ENCODE assay signal across 20 mouse cellular contexts in genomic region chr1:52565812-52566211, GRCm38 (mm10).
DNase-seq lines count a peak whose midpoint lies in the region; ATAC-seq lines count a peak whose summit lies in the region.
"Had no signal": no experiment of that assay in that cellular context is flagged by ENCODE, and none has a peak within 500 bp of the region (broad histone marks: within the 10 kb centered on the region; RNA-seq: fewer than 3 reads in every experiment).

No protein-coding gene starts in this region.

- ATAC-seq in CD4-positive, CD25-positive, alpha-beta regulatory T cell, adult 4 months: no peak
- ATAC-seq in heart, embryonic 14.5 days (ENCODE audit: insufficient number of reproducible peaks, insufficient read depth, low FRiP score, low read depth): no peak
- 0 out of 2 replicates have a peak, but pooled peaks have one; percentile 32 for ATAC-seq in common myeloid progenitor, adult 5-6 weeks (replicated peaks; ENCODE audit: low read depth, poor library complexity, severe bottlenecking)
- ATAC-seq: forebrain, embryonic 13.5 days; forebrain, postnatal 0 days; hindbrain, postnatal 0 days; intestine, embryonic 15.5 days had no signal

- H3K4me3 ChIP-seq in heart, embryonic 10.5 days: peak overlapping the region; percentile 33; the same call in 1 of the 2 replicates
- no peak overlapping the region for H3K4me3 ChIP-seq in heart, embryonic 14.5 days (ENCODE audit: control insufficient read depth in 1 of 2, insufficient read depth in 1 of 2, low read depth in 1 of 2, low read length in 2 of 2)
- H3K4me3 ChIP-seq: embryonic facial prominence, embryonic 10.5 days; forebrain, embryonic 13.5 days; hindbrain, embryonic 13.5 days; intestine, embryonic 15.5 days had no signal

- H3K9me3 ChIP-seq in heart, embryonic 10.5 days: no peaks in the 10 kb centered on the region
- H3K9me3 ChIP-seq in heart, embryonic 14.5 days (ENCODE audit: control insufficient read depth, low read length): no peaks in the 10 kb centered on the region
- H3K9me3 ChIP-seq: embryonic facial prominence, embryonic 10.5 days; forebrain, embryonic 13.5 days; hindbrain, embryonic 13.5 days; intestine, embryonic 15.5 days had no signal

- 14% methylated on average over 6 of the region's 6 CpGs for WGBS in heart, embryonic 10.5 days
- 4% methylated on average over 6 of the region's 6 CpGs for WGBS in heart, embryonic 14.5 days

- intact Hi-C loops in heart, postnatal 10 days (cut with DNase I): no loop called here

- H3K4me1 ChIP-seq in heart, embryonic 10.5 days: peaks cover 14% of the 10 kb centered on the region
- H3K4me1 ChIP-seq in heart, embryonic 14.5 days (ENCODE audit: control insufficient read depth in 2 of 2, insufficient read depth in 2 of 2, low read length in 2 of 2): peaks cover 5 to 6% of the 10 kb centered on the region in 2 experiments
- H3K4me1 ChIP-seq: embryonic facial prominence, embryonic 10.5 days; forebrain, embryonic 13.5 days; hindbrain, embryonic 13.5 days; intestine, embryonic 15.5 days had no signal

- no peak overlapping the region for H3K9ac ChIP-seq in heart, embryonic 14.5 days (ENCODE audit: low read length)
- H3K9ac ChIP-seq: forebrain, embryonic 13.5 days; forebrain, postnatal 0 days; hindbrain, embryonic 13.5 days; intestine, embryonic 15.5 days had no signal

- peak; percentile 27 for DNase-seq in CD4-positive, CD25-positive, alpha-beta regulatory T cell, adult 2 months (ENCODE audit: low read depth, low spot score)
- no peak for DNase-seq in heart, embryonic 10.5 days (ENCODE audit: low spot score)
- DNase-seq in heart, adult 11 months: no peak
- no peak for DNase-seq in heart, postnatal 10 days
- DNase-seq: B cell, adult 2 months; cerebellum, adult 11-12 months; cerebellum, adult 9-10 months; cerebellum, postnatal 25 days; forebrain, postnatal 0 days; gastrocnemius, postnatal 14 days; kidney, adult 18-20 months had no signal

- H3K4me2 ChIP-seq in heart, embryonic 14.5 days (ENCODE audit: low read length): peak overlapping the region; percentile 14; the same call in 1 of the 2 replicates
- H3K4me2 ChIP-seq: forebrain, embryonic 13.5 days; hindbrain, embryonic 13.5 days; intestine, embryonic 15.5 days had no signal

- H3K36me3 ChIP-seq in heart, embryonic 10.5 days: no peaks in the 10 kb centered on the region
- H3K36me3 ChIP-seq in heart, embryonic 14.5 days (ENCODE audit: control insufficient read depth, insufficient read depth, low read length): no peaks in the 10 kb centered on the region
- H3K36me3 ChIP-seq: embryonic facial prominence, embryonic 10.5 days; hindbrain, embryonic 13.5 days; intestine, embryonic 15.5 days had no signal

- no peaks in the 10 kb centered on the region for H3K27me3 ChIP-seq in heart, embryonic 10.5 days (ENCODE audit: insufficient read depth, poor library complexity, severe bottlenecking)
- no peaks in the 10 kb centered on the region for H3K27me3 ChIP-seq in heart, embryonic 14.5 days (ENCODE audit: control insufficient read depth, insufficient read depth, low read length)
- H3K27me3 ChIP-seq: CH12.LX; forebrain, embryonic 13.5 days; hindbrain, embryonic 13.5 days; intestine, embryonic 15.5 days had no signal

- H3K27ac ChIP-seq in heart, embryonic 10.5 days: peak overlapping the region; percentile 56
- H3K27ac ChIP-seq in heart, embryonic 14.5 days (replicated peaks in 1 of 2; ENCODE audit: control insufficient read depth in 1 of 2, insufficient read depth in 1 of 2, low read depth in 2 of 2, low read length in 2 of 2): no peak overlapping the region
- H3K27ac ChIP-seq: embryonic facial prominence, embryonic 10.5 days; forebrain, embryonic 13.5 days; hindbrain, embryonic 13.5 days; hindbrain, postnatal 0 days; intestine, embryonic 15.5 days had no signal
